Mouse (Mus musculus) c-Kit-positive CD71-positive TER-119-negative erythroid progenitor cells, embryonic 14.5 days (primary cell): ENCODE measurements around the gene Map10.

Experiments used
- DNase-seq: peaks from one replicate; pipeline ENCODE4 v3.0.0-alpha.2; 2013; ENCODE audit warnings: low read depth

Gene Map10

GRCm38 (mm10) chr8:125670420-125670819, 802 bp downstream of the Map10 start:
- DNase-seq: no peak

GRCm38 (mm10) chr8:125670906-125671305, 1.3 kb downstream of the Map10 start:
- no peak for DNase-seq

- DNase-seq: no peak
These were observed 1.8 kb downstream of the Map10 start for GRCm38 (mm10) chr8:125671371-125671770.

GRCm38 (mm10) chr8:125675796-125676195, 6.2 kb downstream of the Map10 start:
- DNase-seq: no peak

GRCm38 (mm10) chr8:125677484-125677883, 7.9 kb downstream of the Map10 start:
- DNase-seq: no peak

GRCm38 (mm10) chr8:125678854-125679648, 9.4 kb downstream of the Map10 start:
- no peak for DNase-seq

GRCm38 (mm10) chr8:125680851-125681408, 11.3 kb downstream of the Map10 start:
- no peak for DNase-seq

- no peak for DNase-seq
These were observed 15.7 kb downstream of the Map10 start for GRCm38 (mm10) chr8:125685216-125685760.

- no peak for DNase-seq
These were observed 16.7 kb downstream of the Map10 start for GRCm38 (mm10) chr8:125686221-125686865.

- no peak for DNase-seq
These were observed 20.7 kb downstream of the Map10 start for GRCm38 (mm10) chr8:125690166-125690915.

GRCm38 (mm10) chr8:125690961-125691360, 21.3 kb downstream of the Map10 start:
- no peak for DNase-seq

GRCm38 (mm10) chr8:125692447-125692846, 22.8 kb downstream of the Map10 start:
- no peak for DNase-seq

- DNase-seq: no peak
These were observed 23.6 kb downstream of the Map10 start for GRCm38 (mm10) chr8:125693197-125693596.

- DNase-seq: no peak
These were observed 26.3 kb downstream of the Map10 start for GRCm38 (mm10) chr8:125695951-125696350.

GRCm38 (mm10) chr8:125699391-125700025, 29.9 kb downstream of the Map10 start:
- no peak for DNase-seq

GRCm38 (mm10) chr8:125700407-125700806, 30.8 kb downstream of the Map10 start:
- DNase-seq: no peak

GRCm38 (mm10) chr8:125702868-125703473, 33.4 kb downstream of the Map10 start:
- no peak for DNase-seq

GRCm38 (mm10) chr8:125704434-125704833, 34.8 kb downstream of the Map10 start:
- no peak for DNase-seq

- DNase-seq: no peak
These were observed 36.2 kb downstream of the Map10 start for GRCm38 (mm10) chr8:125705816-125706215.

GRCm38 (mm10) chr8:125709171-125709570, 39.6 kb downstream of the Map10 start:
- DNase-seq: no peak

GRCm38 (mm10) chr8:125711514-125711913, 41.9 kb downstream of the Map10 start:
- DNase-seq: peak; percentile 42
